Mouse (Mus musculus): ENCODE measurements around the gene Rab44.

- TF ChIP-seq CTCF (IDR thresholded peaks at IDR 0.05; ENCODE audit: extremely low read depth, insufficient read depth, insufficient read length, insufficient replicate concordance): no peak
- no peak for TF ChIP-seq POLR2A (IDR thresholded peaks at IDR 0.05; ENCODE audit: low read depth, low read length)
Observed at GRCm38 (mm10) chr17:29156866-29157265, 42.9 kb downstream of the Rab44 start.

All from spleen, adult 2 months (tissue).